Mouse (Mus musculus) hindbrain, embryonic 15.5 days (tissue): Measurements from ENCODE around the gene Amd1. TPM values are rescaled to one million over a fixed set of nuclear protein-coding genes. Genes with fewer than 3 reads are reported as not detected.

Experiments
- ATAC-seq: fragments of 200-750 bp; cut with Nextera tagmentation; 2 replicates; pipeline ENCODE4 v1.8.0; 2017; ENCODE audit warnings: low read depth, moderate number of reproducible peaks, moderate TSS enrichment; ENCODE audit not compliant: low FRiP score
- H3K27ac ChIP-seq: fragments of 300-500 bp; sonication (generic); replicated peaks from 2 replicates; pipeline ENCODE4 v1.5.1; 2015; ENCODE audit warnings: mild to moderate bottlenecking, inconsistent platforms
- H3K27me3 ChIP-seq: fragments of 300-500 bp; sonication (generic); 2 replicates; pipeline ENCODE4 v1.6.1; 2015; ENCODE audit warnings: control low read depth, inconsistent platforms
- H3K36me3 ChIP-seq: fragments of 300-500 bp; sonication (generic); 2 replicates; pipeline ENCODE4 v1.6.1; 2015; ENCODE audit warnings: control low read depth, inconsistent platforms
- H3K4me1 ChIP-seq: fragments of 300-500 bp; sonication (generic); replicated peaks from 2 replicates; pipeline ENCODE4 v1.6.1; 2015; ENCODE audit warnings: control low read depth, inconsistent platforms
- H3K4me2 ChIP-seq: fragments of 300-500 bp; sonication (generic); 2 replicates; pipeline ENCODE4 v1.6.1; 2015; ENCODE audit warnings: moderate library complexity, mild to moderate bottlenecking, inconsistent platforms
- H3K4me3 ChIP-seq: fragments of 300-500 bp; sonication (generic); 2 replicates; pipeline ENCODE4 v1.5.1; 2015; ENCODE audit warnings: mild to moderate bottlenecking, inconsistent platforms
- H3K9ac ChIP-seq: fragments of 300-500 bp; sonication (generic); 2 replicates; pipeline ENCODE4 v1.6.1; 2015; ENCODE audit warnings: inconsistent platforms
- H3K9me3 ChIP-seq: fragments of 300-500 bp; sonication (generic); 2 replicates; pipeline ENCODE4 v1.6.1; 2016; ENCODE audit warnings: control low read depth, inconsistent platforms
- WGBS: fragments of 180-500 bp; shearing (Covaris S2); methylation state at CpG from one replicate; pipeline ENCODE4 v1.1.7; 2015; 5-methylcytosine and 5-hydroxymethylcytosine counted together
- polyA plus RNA-seq: library from polyadenylated mRNA; unstranded; fragments of >200 nt; fragmentation: Nextera tagmentation; extraction: Ambion mirVana; gene quantifications from 2 replicates; pipeline ENCODE4 v1.2.1, GENCODE M21; 2015

Gene Amd1
- polyA plus RNA-seq, 1 experiment from 2014 or later, result 41.8 TPM

DNA sequence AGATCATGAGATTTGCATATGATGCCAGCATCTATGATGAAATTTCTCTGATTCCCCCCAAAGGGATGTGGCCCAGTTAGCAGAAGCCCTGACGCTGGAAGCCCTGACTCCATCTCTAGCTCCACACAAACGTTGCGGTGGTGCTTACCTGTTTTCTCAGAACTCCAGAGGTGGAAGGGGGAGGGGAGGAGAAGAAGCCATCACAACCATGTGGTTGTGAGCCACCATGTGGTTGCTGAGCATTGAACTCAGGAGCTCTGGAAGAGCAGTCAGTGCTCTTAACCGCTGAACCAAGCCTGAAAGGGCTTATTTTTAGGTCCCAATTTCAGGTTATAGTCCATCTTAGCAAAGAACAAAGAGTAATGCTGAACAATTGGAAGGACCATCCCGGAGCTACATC is 41.7 kb downstream of the Amd1 start:
- Histone ChIP-seq H3K4me1 (peaks cover 16% of the 10 kb centered on the region), H3K36me3 (no peaks in the 10 kb centered on the region), H3K27ac (no peak overlapping the region), H3K9ac (no peak overlapping the region), H3K4me2 (no peak overlapping the region), H3K4me3 (no peak overlapping the region), H3K9me3 (no peaks in the 10 kb centered on the region), H3K27me3 (no peaks in the 10 kb centered on the region)
- 64% methylated on average over 5 of the region's 5 CpGs for WGBS
- no peak for ATAC-seq

DNA sequence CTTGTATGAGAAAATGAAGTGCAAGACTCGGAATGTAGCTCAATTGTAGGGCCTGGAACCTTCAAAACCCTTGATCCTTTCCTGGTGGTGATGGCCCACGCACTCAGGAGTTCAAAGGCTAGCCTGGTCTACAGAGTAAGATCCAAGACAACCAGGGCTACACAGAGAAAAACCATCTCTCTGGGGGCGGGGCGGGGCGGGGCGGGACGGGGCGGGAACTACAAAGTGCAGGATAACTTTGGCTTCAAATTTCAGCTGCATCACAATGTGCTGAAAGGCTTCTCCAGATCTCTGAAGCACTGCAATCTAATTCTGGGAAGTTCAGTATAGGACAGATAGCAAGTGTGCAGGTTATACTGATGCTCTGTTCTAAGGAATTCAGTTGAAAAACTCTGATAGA is 42.4 kb downstream of the Amd1 start:
- Histone ChIP-seq H3K9ac (no peak overlapping the region), H3K4me3 (no peak overlapping the region), H3K9me3 (no peaks in the 10 kb centered on the region), H3K27ac (no peak overlapping the region), H3K27me3 (no peaks in the 10 kb centered on the region), H3K4me1 (peaks cover 16% of the 10 kb centered on the region), H3K36me3 (no peaks in the 10 kb centered on the region), H3K4me2 (no peak overlapping the region)
- 25% methylated on average over 8 of the region's 8 CpGs for WGBS
- ATAC-seq, result no peak

DNA sequence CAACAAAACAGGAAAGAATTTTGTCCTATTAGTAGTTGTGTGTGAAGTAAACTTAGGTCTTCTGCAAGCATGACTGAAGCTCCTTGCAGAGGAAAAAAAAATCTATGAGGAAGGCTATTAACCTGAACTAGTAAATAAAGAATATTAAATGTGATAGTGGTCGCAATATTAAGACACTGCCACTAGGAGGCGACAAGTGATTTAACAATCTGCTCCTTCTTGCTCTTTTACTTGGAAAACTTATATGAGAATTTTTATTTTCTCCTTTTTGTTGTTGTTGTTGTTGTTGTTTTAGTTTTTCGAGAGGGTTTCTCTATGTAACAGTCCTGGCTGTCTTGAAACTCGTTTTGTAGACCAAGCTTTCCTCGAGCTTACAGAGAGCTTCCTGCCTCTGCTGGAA is 43.0 kb downstream of the Amd1 start:
- peak overlapping the region; percentile 87 for H3K4me3 ChIP-seq
- peaks cover 16% of the 10 kb centered on the region for H3K4me1 ChIP-seq
- no peak for ATAC-seq
- peak overlapping the region; percentile 36 for H3K9ac ChIP-seq
- peak overlapping the region; percentile 71 for H3K4me2 ChIP-seq
- no peaks in the 10 kb centered on the region for H3K9me3 ChIP-seq
- 5% methylated on average over 5 of the region's 5 CpGs for WGBS
- H3K27me3 ChIP-seq, result no peaks in the 10 kb centered on the region
- no peaks in the 10 kb centered on the region for H3K36me3 ChIP-seq
- peak overlapping the region; percentile 96 for H3K27ac ChIP-seq

DNA sequence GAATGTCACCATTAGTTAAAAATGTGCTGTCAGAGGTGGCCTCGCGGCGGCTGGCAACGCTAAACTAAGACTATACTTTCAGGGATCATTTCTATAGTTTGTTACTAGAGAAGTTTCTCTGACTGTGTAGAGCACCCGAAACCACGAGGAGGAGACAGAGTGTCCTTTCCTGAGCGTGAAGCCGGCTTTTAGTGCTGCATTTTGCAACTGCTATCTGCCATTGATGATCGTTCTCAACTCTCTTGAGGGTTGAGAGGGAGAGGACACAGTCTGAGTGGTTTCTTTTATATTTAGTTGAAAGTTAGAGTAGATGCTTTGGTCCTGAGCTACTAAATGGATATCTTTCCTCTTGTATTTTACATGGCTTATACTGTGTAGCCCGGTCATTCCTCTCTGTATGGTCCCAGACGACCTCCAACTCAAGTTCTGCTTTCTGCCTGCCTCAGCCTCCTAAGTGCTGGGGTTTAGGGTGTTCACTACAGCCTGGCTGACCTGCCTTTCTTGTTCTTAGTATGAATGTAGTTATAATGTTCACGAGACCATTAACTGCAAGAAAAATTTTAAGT is 43.5 kb downstream of the Amd1 start:
- peak overlapping the region; percentile 71 for H3K4me2 ChIP-seq
- peak overlapping the region; percentile 36 for H3K9ac ChIP-seq
- WGBS, result under 1% methylated on average over 12 of the region's 12 CpGs
- peaks cover 4% of the 10 kb centered on the region for H3K36me3 ChIP-seq
- peaks cover 16% of the 10 kb centered on the region for H3K4me1 ChIP-seq
- peak overlapping the region; percentile 87 for H3K4me3 ChIP-seq
- no peaks in the 10 kb centered on the region for H3K9me3 ChIP-seq
- H3K27me3 ChIP-seq, result no peaks in the 10 kb centered on the region
- H3K27ac ChIP-seq, result peak overlapping the region; percentile 96
- ATAC-seq, result peak; percentile 79

DNA sequence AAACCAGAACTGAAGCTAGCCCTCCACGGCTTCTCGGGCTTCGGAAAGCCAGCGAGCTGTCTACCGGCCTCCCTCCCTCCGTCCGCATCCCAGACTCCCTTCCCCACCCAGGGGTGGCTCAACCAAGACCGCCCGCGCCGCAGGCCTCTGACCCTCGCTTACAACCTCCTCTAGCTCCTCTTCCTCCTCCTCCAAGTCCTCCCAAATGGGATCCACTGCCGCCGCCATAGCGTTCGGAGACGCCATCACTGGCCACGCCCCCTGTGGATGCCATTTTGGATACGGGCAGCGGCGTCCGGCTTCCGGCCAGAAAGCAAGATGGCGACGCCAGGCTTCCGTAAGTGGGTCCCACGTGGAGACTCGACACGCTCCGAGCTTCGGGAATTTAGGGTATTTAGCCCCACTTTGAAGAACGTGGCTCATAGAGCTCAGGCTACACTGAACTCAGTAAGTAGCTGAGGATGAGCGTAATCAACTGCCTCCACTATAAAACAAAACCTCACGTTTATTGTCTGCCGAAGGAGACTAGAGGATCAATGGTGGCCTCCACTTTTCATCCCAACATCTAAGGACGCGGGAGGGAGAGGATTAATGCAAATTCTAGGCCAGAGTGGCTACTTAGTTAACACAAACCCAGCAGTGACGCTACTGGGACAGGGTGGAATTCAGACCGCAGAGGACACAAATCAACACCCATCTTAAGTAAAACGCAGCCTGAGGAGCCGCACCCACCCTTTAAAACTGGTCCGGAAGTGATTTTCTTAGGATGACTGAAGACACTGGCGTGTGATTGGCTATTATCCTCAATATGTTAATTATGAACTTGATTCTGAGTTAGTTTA is 44.4 kb downstream of the Amd1 start, which contains the start of gene Gtf3c6:
Gene Gtf3c6 (minus strand): TSS at position 695 of the 842 bp plus-strand sequence.
- no peaks in the 10 kb centered on the region for H3K9me3 ChIP-seq
- WGBS, result under 1% methylated on average over 43 of the region's 43 CpGs
- peak within 1 kb of the TSS; percentile 71 for H3K4me2 ChIP-seq
- peaks cover 16% of the 10 kb centered on the region for H3K4me1 ChIP-seq
- H3K27me3 ChIP-seq, result no peaks in the 10 kb centered on the region
- H3K9ac ChIP-seq, result peak within 1 kb of the TSS; percentile 85
- peak within 1 kb of the TSS; percentile 96 for H3K27ac ChIP-seq
- peak within 1 kb of the TSS; percentile 87 for H3K4me3 ChIP-seq
- H3K36me3 ChIP-seq, result peaks cover 9% of the 10 kb centered on the region
- ATAC-seq, result peak; percentile 74

DNA sequence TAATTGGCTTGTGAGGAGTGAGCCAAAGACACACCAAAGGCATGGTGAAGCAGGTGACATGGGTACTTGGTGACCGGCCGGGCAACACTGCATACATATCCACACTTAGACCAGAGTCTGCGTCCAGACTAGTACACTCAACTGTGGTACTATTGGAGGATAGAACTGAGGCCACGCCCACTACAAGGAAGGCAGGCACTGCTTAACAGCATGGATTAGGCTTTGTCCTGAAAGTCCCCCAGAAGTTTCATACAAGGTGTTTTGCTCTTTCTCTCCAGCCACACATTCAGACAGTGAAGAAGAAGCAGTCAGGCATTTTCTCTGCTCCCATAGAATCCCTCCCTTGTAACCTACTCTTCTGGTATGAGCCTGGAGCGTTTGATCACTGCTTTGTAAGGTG is 45.3 kb downstream of the Amd1 start:
- peak; percentile 81 for ATAC-seq
- WGBS, result 4% methylated on average over 5 of the region's 5 CpGs

DNA sequence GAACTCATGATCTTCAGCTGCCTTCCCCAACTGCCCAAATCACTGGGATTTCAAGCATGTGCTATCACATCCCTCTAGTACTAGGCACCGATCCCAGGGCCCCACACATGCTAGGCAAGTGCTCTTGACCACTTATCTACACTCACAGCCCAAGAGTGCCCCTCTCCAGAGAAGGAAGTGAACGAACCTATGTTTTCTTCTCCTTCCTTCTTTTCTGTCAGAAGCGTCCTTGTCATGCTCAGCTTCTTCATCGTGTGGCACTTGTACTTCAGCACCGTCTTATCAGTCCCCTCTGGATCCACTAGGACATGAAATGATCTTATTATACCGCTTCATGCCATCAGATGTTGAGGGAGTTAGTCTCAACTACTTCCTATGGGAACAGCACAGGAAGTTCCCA is 51.0 kb downstream of the Amd1 start:
- Histone ChIP-seq H3K36me3 (peaks cover 51% of the 10 kb centered on the region), H3K27ac (no peak overlapping the region), H3K4me3 (no peak overlapping the region), H3K4me1 (peaks cover 8% of the 10 kb centered on the region), H3K9me3 (no peaks in the 10 kb centered on the region), H3K27me3 (no peaks in the 10 kb centered on the region), H3K4me2 (no peak overlapping the region), H3K9ac (no peak overlapping the region)
- WGBS, result 95% methylated on average over 6 of the region's 6 CpGs
- no peak for ATAC-seq

More for the DNA sequence above, 45.3 kb downstream of the Amd1 start:
- no peaks in the 10 kb centered on the region for H3K9me3 ChIP-seq
- peak overlapping the region; percentile 85 for H3K9ac ChIP-seq
- peak overlapping the region; percentile 87 for H3K4me3 ChIP-seq
- H3K4me2 ChIP-seq, result peak overlapping the region; percentile 71
- no peaks in the 10 kb centered on the region for H3K27me3 ChIP-seq
- peaks cover 16% of the 10 kb centered on the region for H3K4me1 ChIP-seq
- H3K27ac ChIP-seq, result peak overlapping the region; percentile 96
- H3K36me3 ChIP-seq, result peaks cover 18% of the 10 kb centered on the region

DNA sequence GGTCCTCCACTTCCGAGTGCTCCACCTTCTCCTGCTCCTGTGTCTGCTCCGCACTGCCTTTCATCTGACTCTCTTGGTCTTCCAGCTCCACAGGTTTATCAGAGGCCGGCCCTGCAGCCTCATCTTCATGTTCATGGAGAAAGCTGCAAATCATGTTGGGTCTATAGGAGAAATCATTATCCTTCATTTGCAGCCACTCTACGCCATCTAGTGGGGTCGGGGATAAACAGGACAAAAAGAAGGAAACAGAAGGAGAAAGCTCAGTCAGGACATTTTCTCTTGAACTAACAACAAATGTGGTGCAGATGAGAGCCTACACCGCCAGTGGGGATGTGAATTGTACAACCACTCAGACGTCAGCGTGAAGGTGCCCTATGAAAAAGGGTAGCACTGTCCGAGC is 52.4 kb downstream of the Amd1 start:
- no peak overlapping the region for H3K4me2 ChIP-seq
- no peaks in the 10 kb centered on the region for H3K9me3 ChIP-seq
- H3K9ac ChIP-seq, result no peak overlapping the region
- peaks cover 15% of the 10 kb centered on the region for H3K4me1 ChIP-seq
- no peaks in the 10 kb centered on the region for H3K27me3 ChIP-seq
- WGBS, result 87% methylated on average over 9 of the region's 9 CpGs
- ATAC-seq, result no peak
- no peak overlapping the region for H3K27ac ChIP-seq
- no peak overlapping the region for H3K4me3 ChIP-seq
- peaks cover 51% of the 10 kb centered on the region for H3K36me3 ChIP-seq

DNA sequence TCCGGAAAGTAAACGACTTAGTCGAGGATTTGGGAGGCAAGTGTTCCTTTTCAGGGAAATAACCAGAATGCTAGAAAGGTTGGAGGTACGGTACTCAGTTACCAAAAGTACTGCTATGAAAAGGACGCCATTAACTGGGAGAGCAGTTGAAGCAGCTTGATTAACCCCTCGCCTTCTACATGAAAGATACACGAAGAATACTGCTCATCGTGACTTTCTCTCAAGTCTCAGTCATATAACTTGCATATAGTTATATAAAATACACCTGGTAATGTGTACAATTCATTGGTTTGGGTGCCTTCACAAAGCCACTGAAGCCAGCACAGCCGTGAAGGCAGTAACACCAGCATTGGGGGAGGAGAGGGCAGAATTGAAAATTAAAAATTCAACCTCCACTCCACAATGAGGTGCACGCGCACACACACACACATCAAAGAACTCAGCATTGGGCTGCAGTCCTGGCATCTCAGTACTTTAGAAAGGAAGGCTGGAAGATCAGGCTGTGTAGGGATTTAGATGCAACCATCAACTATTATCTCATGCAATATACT is 54.7 kb downstream of the Amd1 start:
- no peaks in the 10 kb centered on the region for H3K9me3 ChIP-seq
- H3K36me3 ChIP-seq, result peaks cover 51% of the 10 kb centered on the region
- peak overlapping the region; percentile 82 for H3K4me3 ChIP-seq
- peak overlapping the region; percentile 79 for H3K4me2 ChIP-seq
- H3K4me1 ChIP-seq, result peaks cover 15% of the 10 kb centered on the region
- WGBS, result 32% methylated on average over 11 of the region's 11 CpGs
- H3K27me3 ChIP-seq, result no peaks in the 10 kb centered on the region
- H3K27ac ChIP-seq, result peak overlapping the region; percentile 84
- peak; percentile 32; the same call in 1 of the 2 replicates for ATAC-seq
- peak overlapping the region; percentile 24; the same call in 1 of the 2 replicates for H3K9ac ChIP-seq

DNA sequence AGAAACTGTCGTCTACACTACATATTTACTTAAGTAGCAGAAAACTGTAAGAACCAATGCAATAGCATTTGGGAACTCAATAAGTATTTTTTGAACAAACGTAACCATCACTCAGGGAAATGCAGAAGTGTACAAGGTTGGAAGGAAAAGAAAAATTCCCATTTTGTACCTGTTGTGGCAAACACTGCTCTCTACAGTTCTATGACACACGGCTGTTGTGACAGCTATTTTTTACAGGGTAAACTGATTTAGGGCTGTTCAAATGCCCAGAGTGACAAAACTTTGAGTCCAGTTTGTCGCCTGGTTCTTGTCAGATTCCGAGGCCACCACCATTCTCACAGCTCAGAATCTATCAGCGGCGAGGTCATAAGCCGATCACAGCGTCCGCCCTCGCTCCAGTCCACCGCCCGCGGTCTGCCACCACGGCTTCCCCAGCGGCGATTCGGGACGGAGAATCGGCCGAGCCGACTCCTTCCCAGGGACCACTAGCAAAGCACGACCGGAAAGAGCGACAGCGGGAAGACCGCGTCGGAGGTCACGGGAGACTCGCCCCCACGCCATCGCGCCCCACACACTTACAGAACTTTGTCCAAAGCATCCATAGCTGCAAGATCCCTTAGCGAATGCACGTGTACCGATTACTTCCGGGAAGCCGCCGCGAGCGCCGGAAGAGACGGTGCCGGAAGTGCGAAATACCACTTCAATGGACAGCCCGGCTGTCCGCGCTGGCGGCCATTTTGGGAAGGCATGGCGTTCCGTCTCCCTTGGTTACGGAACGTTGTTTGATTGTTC is 55.4 kb downstream of the Amd1 start, which contains the start of gene Rpf2:
Gene Rpf2 (minus strand): TSS at position 663 of the 792 bp plus-strand sequence.
- H3K4me3 ChIP-seq, result peak within 1 kb of the TSS; percentile 82
- H3K36me3 ChIP-seq, result peaks cover 49% of the 10 kb centered on the region
- under 1% methylated on average over 54 of the region's 54 CpGs for WGBS
- peak within 1 kb of the TSS; percentile 79 for H3K4me2 ChIP-seq
- H3K27me3 ChIP-seq, result no peaks in the 10 kb centered on the region
- peak within 1 kb of the TSS; percentile 84 for H3K27ac ChIP-seq
- peak; percentile 94 for ATAC-seq
- H3K9ac ChIP-seq, result peak within 1 kb of the TSS; percentile 57
- peaks cover 15% of the 10 kb centered on the region for H3K4me1 ChIP-seq
- no peaks in the 10 kb centered on the region for H3K9me3 ChIP-seq

DNA sequence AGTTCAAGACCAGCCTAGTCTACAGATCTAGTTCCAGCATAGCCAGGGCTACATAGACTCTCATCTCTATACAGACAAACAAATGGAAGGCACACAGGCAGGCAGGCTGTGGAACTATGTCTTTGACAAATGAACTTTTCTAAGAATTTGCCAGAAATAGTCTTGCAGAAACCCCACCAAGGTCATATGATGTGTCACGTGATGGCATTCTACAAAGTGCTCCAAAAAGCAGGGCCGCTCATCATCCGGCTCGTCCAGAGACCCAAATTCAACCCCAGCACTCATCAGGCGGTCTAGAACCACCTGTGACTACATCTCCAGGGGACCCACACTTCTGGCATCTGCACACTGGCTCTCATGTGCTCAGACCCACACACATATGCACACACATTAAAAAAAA is 64.2 kb downstream of the Amd1 start:
- no peaks in the 10 kb centered on the region for H3K9me3 ChIP-seq
- WGBS, result 97% methylated on average over 5 of the region's 5 CpGs
- H3K27me3 ChIP-seq, result no peaks in the 10 kb centered on the region
- H3K4me3 ChIP-seq, result no peak overlapping the region
- no peaks in the 10 kb centered on the region for H3K4me1 ChIP-seq
- no peak overlapping the region for H3K4me2 ChIP-seq
- H3K36me3 ChIP-seq, result peaks cover 53% of the 10 kb centered on the region
- H3K9ac ChIP-seq, result no peak overlapping the region
- ATAC-seq, result no peak
- no peak overlapping the region for H3K27ac ChIP-seq
